Mouse (Mus musculus): Measurements from ENCODE around the gene Kcnh2.
A peak's percentile ranks its signal among the peaks of the same experiment; 100 is the strongest.

Gene Kcnh2

GRCm38 (mm10) chr5:24343977-24344436, 7.4 kb downstream of the Kcnh2 start:
- DNase-seq = no peak

GRCm38 (mm10) chr5:24343379-24343778, 8.0 kb downstream of the Kcnh2 start:
- DNase-seq = no peak

- no peak for DNase-seq
Observed at GRCm38 (mm10) chr5:24342966-24343365, 8.4 kb downstream of the Kcnh2 start.

GRCm38 (mm10) chr5:24342205-24342963, 9.0 kb downstream of the Kcnh2 start:
- no peak for DNase-seq

GRCm38 (mm10) chr5:24337821-24338220, 13.6 kb downstream of the Kcnh2 start:
- no peak for DNase-seq

GRCm38 (mm10) chr5:24337366-24337765, 14.0 kb downstream of the Kcnh2 start:
- peak in 1 of 2 experiments; percentile 11 for DNase-seq

- peak; percentile 24 to 42 for DNase-seq
Observed at GRCm38 (mm10) chr5:24335888-24336511, 15.4 kb downstream of the Kcnh2 start.

GRCm38 (mm10) chr5:24334749-24335148, 16.7 kb downstream of the Kcnh2 start:
- peak in 1 of 2 experiments; percentile 38 for DNase-seq

- no peak for DNase-seq
Observed at GRCm38 (mm10) chr5:24332401-24332800, 19.0 kb downstream of the Kcnh2 start.

GRCm38 (mm10) chr5:24329965-24330298, 21.5 kb downstream of the Kcnh2 start:
- DNase-seq = no peak

GRCm38 (mm10) chr5:24329212-24329964, 22.0 kb downstream of the Kcnh2 start:
- peak in 1 of 2 experiments; percentile 47 for DNase-seq

- no peak for DNase-seq
Observed at GRCm38 (mm10) chr5:24328813-24329211, 22.6 kb downstream of the Kcnh2 start.

- DNase-seq = peak; percentile 33 to 44
Observed at GRCm38 (mm10) chr5:24326842-24327417, 24.5 kb downstream of the Kcnh2 start.

GRCm38 (mm10) chr5:24326166-24326841, 25.1 kb downstream of the Kcnh2 start:
- DNase-seq = no peak

- DNase-seq = no peak
Observed at GRCm38 (mm10) chr5:24325251-24325650, 26.2 kb downstream of the Kcnh2 start.

- no peak for DNase-seq
Observed at GRCm38 (mm10) chr5:24321711-24322682, 29.4 kb downstream of the Kcnh2 start.

GRCm38 (mm10) chr5:24320894-24321293, 30.5 kb downstream of the Kcnh2 start:
- no peak for DNase-seq

GRCm38 (mm10) chr5:24320467-24320813, 31.0 kb downstream of the Kcnh2 start:
- DNase-seq = peak in 1 of 2 experiments; percentile 21

GRCm38 (mm10) chr5:24319776-24320466, 31.5 kb downstream of the Kcnh2 start:
- DNase-seq = peak; percentile 37 to 38

- DNase-seq = no peak
Observed at GRCm38 (mm10) chr5:24309223-24309622, 42.2 kb downstream of the Kcnh2 start.

GRCm38 (mm10) chr5:24308621-24309020, 42.8 kb downstream of the Kcnh2 start:
- no peak for DNase-seq

Measured in lung, adult 18-20 months (tissue).